ENCODE assay signal across 26 mouse cellular contexts in the genomic region with DNA sequence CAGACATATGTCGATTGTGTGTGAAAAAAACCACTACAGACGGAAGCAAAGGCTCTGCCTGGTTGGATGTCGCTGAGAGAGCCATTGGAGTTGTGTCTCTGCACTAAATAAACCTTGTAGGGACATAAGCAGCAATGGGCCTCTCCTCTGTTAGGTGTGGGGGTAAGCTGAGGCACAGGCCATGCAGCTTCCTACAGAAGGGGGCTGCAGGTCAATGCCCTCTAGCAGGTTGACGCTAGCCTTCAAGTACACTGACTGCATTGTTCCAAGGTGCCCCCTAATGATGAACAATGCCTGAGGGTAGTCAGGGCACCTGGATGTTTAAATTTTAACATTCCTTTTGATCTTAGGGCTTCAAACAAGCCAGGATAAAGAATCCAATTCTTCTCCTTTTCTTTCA.
"Had no signal": no experiment of that assay in that cellular context is flagged by ENCODE, and none has a peak within 500 bp of the region (broad histone marks: within the 10 kb centered on the region; RNA-seq: fewer than 3 reads in every experiment).

No protein-coding gene starts in this region.

- H3K36me3 ChIP-seq: limb, embryonic 10.5 days; limb, embryonic 12.5 days; limb, embryonic 13.5 days; limb, embryonic 15.5 days; liver, embryonic 13.5 days; midbrain, embryonic 10.5 days; midbrain, embryonic 12.5 days; neural tube, embryonic 12.5 days had no signal

- H3K4me3 ChIP-seq: left cerebral cortex, adult 2 months; limb, embryonic 10.5 days; limb, embryonic 12.5 days; limb, embryonic 13.5 days; limb, embryonic 15.5 days; liver, embryonic 12.5 days; liver, embryonic 13.5 days; liver, embryonic 15.5 days; lung, embryonic 15.5 days; megakaryocyte, embryonic 14.5 days; midbrain, embryonic 10.5 days; midbrain, embryonic 12.5 days; myocyte; neural tube, embryonic 12.5 days had no signal

- H3K9ac ChIP-seq: limb, embryonic 12.5 days; limb, embryonic 13.5 days; limb, embryonic 15.5 days; liver, embryonic 12.5 days; liver, embryonic 13.5 days; liver, embryonic 14.5 days; liver, embryonic 15.5 days; liver, postnatal 0 days; lung, embryonic 14.5 days; lung, embryonic 15.5 days; midbrain, embryonic 12.5 days; neural tube, embryonic 12.5 days had no signal

- H3K4me1 ChIP-seq: neural tube, embryonic 12.5 days had no signal

- H3K27me3 ChIP-seq: limb, embryonic 12.5 days; limb, embryonic 13.5 days; limb, embryonic 15.5 days; liver, embryonic 12.5 days; liver, embryonic 13.5 days; liver, embryonic 15.5 days; lung, embryonic 15.5 days; megakaryocyte, embryonic 14.5 days; midbrain, embryonic 12.5 days; neural tube, embryonic 12.5 days had no signal

- H3K9me3 ChIP-seq: limb, embryonic 10.5 days; limb, embryonic 12.5 days; limb, embryonic 13.5 days; limb, embryonic 15.5 days; liver, embryonic 12.5 days; liver, embryonic 13.5 days; liver, embryonic 15.5 days; lung, embryonic 15.5 days; megakaryocyte, embryonic 14.5 days; midbrain, embryonic 10.5 days; midbrain, embryonic 12.5 days; neural tube, embryonic 12.5 days had no signal

- H3K4me2 ChIP-seq: limb, embryonic 12.5 days; limb, embryonic 13.5 days; limb, embryonic 15.5 days; liver, embryonic 11.5 days; liver, embryonic 12.5 days; liver, embryonic 13.5 days; liver, embryonic 15.5 days; lung, embryonic 14.5 days; lung, embryonic 15.5 days; midbrain, embryonic 11.5 days; midbrain, embryonic 12.5 days; neural tube, embryonic 12.5 days had no signal

- ATAC-seq: liver, embryonic 12.5 days; liver, postnatal 0 days had no signal

- DNase-seq: left cerebral cortex, postnatal 4 days; liver; liver, embryonic 13.5 days; liver, postnatal 0 days; lung, embryonic 14.5 days; lung, postnatal 10 days; lung, postnatal 14 days; lung, postnatal 4 days; midbrain, embryonic 14.5 days had no signal

- H3K27ac ChIP-seq: limb, embryonic 10.5 days; limb, embryonic 12.5 days; limb, embryonic 13.5 days; limb, embryonic 15.5 days; liver, embryonic 12.5 days; liver, embryonic 13.5 days; liver, embryonic 14.5 days; liver, embryonic 15.5 days; lung, embryonic 15.5 days; macrophage; midbrain, embryonic 12.5 days; neural tube, embryonic 12.5 days had no signal
